Comparison of ENCODE assay signal across 1 mouse cellular context in genomic region chr1:92539071-92539470, GRCm38 (mm10).
TF ChIP-seq lines count a peak whose summit lies in the region.

No protein-coding gene starts in this region.

TF ChIP-seq in CH12.LX, 34 proteins besides CTCF, POLR2A, EP300 and RAD21:
- TF ChIP-seq POLR2AphosphoS2 (IDR thresholded peaks at IDR 0.05; ENCODE audit: low read depth, low read length) (no peak), ZKSCAN1 (IDR thresholded peaks at IDR 0.05; ENCODE audit: borderline replicate concordance, low read depth, low read length) (no peak), HCFC1 (IDR thresholded peaks at IDR 0.05; ENCODE audit: low read depth, low read length) (no peak), TBP (conservative IDR thresholded peaks at IDR 0.05; ENCODE audit: low read depth, low read length) (no peak), ZMIZ1 (IDR thresholded peaks at IDR 0.05; ENCODE audit: low read depth, low read length) (no peak), ZC3H11A (IDR thresholded peaks at IDR 0.05; ENCODE audit: low read depth, low read length) (no peak)
